Mouse (Mus musculus) 416B (cell line): ENCODE results near the gene Sorbs1.

ENCODE experiments used
- DNase-seq: peaks from one replicate; pipeline ENCODE4 v3.0.0; 2011; ENCODE audit warnings: low read depth

The Sorbs1 gene

DNA sequence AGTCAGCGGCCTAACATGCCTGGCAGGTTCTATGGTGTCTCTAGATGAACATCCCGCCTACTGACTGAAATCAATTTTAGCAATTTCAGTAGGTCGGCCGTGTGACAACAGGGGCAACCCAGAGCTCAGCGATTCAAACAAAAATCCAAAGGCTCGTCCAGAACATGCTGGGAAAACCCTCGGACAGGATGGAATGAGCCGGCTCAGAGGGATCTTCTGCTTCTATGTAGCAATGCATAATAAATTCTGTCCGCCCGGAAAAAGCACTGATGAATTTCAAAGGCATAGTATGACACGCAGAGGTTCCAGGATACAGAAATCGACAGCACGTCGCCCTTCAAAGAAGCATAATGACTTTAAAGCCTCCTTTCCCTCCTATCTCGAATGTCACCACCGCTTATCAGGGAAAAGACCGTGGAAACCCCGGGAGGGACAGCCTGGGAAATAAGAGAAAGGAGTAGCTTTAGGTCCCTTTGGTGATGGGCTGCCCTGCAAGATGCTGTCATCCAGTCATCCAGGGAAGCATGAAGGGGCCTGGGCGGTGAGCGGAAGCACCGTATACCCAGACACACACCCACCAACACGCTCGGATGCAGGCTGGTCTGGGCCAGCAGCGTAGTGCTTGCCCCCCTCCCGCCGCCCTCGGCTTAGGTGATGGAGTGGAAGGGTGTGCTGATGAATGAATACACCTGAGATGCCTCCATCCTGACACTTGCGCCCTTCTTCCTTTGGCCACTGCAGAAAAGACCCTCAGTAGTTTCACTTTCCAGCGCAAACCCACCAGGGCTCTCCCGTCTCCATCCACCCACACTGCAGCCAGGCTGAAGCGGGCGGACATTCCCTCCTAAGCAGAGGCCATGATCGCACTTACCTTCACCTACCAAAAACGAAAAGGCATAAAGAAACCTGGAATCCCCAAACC is 818 bp downstream of the Sorbs1 start:
- peak; percentile 21 for DNase-seq

DNA sequence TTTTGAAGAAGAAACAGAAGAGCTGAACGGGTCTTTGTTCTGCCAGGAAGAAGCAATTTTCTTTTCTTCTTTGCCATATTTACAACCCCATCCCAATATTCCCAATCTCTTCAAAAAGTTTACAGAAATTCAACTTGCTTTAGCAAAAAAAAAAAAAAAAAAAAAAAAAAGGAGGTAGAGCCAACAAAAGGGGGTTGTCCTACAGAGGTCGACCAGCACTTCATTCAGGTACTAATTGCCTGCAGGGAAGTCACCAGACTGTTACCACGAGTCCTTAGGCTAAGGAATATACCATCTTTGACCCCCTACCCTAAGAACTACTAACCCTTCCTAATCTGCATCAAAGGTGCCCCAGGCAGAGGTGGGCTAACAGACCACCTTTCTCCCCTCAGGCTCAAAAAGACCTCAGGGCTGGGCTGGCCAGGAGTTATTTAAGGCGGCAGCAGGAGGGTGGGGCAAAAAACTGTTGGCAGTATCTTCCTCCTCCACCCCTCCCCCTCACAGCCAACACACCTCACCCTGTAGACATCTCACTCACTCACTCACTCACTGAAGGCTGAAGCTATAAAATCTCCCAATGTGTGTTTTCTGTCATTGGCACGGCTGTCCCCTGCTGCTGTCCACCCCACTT is 1.8 kb downstream of the Sorbs1 start:
- DNase-seq = no peak

DNA sequence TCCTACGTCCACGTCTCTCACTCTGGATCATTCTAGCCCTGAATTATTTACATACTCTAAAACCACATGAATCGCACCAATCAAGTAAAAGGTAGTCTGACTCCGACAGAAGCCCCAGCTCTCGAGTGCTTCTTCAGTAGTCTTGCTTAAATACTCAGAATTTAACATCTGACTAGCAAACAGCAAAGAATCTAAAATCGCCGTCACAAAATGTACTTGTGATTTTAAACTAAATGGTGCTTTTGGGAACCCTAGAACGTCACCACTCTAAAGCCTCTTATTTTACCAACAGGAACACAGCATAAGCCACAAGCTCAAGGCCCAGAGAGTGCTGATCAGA is 2.5 kb downstream of the Sorbs1 start:
- no peak for DNase-seq

DNA sequence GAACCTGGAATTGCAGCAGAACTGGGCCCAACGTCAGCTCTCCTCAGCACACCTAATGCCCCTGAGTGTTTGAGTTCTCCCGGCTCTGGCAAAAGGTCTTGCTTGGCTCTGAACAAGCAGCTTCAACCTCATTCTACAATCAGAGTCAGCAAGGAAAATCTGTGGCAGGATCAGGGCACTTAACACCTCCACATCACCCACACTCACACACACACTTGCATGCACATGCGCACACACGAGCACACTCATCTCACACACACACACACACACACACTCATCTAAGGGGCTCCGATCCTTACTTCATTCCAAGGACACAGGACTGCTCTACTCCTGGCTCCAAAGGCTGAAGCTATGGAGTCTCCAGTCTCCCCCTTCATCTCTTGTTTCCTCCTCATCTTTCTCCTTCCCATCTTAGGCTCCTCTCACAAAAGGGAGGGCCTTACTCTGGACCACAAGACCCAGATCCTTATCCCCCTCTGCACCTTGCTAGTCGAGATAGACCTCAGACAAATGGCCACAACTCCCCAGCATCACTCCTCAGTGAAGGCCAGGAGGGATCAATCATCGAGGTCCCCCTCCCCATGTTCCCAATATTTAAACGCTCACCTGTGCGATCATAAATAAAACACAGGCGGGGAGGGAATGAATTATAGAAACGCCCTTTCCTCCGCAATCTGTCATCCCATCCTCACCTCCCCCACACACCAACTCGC is 3.0 kb downstream of the Sorbs1 start:
- no peak for DNase-seq

DNA sequence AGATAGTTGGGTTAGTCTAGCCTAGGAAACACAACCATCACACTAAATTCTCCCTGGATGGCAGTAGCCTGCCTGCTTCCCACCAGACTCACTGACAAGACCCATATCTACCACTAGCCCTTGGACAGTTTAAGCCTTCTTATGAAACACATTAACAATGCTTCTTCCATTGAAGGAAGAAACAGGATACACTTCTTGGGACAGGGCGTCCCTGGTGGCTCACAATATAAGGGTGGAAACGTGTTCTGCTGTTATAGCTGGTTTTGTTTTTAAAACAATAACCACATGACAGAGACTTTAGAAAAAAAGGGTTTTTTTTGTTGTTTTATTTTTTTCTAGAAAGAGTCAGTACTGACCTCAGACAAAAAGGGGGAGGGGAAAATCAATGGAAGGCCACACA is 4.3 kb downstream of the Sorbs1 start:
- no peak for DNase-seq

DNA sequence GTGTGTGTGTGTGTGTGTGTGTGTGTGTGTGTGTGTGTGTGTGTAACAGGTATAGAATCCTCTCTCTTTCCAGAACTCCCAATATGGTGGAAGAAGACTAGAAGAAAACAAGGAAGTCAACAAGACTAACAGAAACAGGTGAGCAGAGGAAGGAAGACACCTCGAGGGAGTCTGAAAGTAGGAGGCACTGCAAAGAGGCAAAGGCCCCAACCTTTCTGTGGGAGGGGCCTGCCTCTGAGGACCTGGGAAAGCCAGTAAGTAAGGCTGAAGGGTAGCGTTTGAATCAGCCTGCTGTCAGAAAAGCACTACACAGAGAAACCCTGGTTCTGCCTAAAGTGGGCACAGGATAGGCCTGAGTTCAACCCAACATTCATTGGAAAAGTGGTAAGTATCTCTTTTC is 4.7 kb downstream of the Sorbs1 start:
- DNase-seq = no peak

DNA sequence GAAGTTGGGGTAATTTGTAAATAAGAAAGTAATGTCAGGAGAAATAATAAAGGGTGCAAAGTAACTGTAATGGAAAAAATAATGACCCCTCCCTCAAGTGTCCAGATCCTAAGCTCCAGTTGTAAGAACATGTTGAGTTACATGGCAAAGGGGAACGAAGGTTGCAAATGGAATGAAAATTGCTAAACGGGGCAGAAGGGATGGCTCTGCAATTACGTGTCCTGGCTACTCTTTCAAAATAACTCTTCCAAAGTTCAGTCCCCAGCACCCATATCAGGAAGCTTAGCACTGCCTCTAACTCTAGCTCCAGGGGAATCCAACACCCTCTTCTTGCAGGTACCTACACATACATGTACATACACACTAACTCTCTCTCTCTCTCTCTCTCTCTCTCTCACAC is 6.6 kb downstream of the Sorbs1 start:
- DNase-seq = no peak

DNA sequence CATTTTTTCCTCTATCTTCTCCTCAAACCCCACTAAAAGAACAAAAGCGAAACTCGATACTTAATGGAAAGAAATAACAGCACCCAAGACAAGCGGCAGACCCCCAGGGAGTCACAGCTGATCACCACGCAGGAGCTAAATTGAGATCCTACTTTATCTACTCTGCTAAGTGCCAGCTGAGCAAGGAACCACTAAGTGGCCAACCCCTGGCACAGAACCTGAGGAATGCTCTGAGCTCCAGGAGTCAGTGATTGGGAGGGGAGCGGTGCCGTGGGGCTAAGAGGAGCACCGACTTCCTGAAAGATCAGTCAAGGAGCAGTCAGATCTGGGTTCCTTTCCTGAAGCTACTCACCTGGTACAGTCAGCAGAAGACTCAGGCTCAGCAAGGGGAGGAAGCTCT is 9.2 kb downstream of the Sorbs1 start:
- no peak for DNase-seq

DNA sequence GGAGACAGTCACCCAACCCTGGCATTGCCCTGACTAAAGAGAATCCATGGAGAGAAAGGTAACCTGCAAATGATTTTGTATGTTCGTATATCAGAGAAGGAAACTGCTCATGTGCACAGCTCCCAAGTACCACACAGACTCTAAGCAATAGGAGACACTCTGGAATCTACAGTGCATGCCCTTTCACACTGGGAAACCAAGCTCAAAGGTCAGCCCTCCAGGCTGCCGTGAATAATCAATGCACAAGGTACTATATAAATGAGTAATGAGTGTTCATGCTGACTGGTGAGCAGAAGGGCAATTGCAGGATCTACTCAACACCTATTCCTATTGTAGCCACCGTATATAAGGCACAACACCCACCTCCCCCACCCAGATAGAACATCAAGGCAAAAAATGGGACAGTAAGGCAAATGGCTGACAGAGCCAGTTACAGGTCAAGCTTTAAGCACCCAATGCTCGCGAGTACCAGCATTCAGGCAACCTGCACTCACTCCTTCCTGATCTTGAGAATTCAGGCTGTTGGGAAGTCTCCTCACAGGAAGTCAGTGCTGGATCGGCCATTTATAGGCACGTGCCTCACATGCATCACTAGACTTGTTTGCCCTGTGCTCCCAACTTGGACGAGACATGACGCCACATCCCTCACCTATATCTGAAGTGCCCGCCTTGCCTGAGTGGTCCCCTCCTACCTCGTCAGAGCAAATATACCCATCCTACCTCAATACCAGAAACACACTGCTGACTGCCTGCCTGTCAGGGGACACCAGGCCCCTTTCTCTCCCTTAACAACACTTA is 13.4 kb downstream of the Sorbs1 start:
- no peak for DNase-seq

DNA sequence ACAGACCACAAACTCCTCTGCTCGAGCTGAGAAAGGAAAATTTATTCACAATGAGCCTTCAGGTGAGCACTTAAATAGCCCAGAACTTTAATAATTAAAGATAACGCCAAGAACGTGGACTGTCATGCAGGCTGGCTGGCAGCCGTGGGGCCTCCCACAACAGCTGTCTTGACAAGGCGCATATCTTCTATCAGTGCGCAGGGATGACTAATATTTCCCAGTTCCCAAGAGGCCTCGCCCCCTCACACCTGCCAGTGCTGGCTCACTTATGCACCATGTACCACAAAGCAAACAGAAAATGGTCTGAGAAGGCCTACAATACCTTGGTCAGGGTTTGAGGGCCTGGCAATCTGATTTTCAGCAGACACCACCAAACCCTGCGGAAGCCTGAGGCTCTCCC is 14.4 kb downstream of the Sorbs1 start:
- DNase-seq = peak; percentile 37

DNA sequence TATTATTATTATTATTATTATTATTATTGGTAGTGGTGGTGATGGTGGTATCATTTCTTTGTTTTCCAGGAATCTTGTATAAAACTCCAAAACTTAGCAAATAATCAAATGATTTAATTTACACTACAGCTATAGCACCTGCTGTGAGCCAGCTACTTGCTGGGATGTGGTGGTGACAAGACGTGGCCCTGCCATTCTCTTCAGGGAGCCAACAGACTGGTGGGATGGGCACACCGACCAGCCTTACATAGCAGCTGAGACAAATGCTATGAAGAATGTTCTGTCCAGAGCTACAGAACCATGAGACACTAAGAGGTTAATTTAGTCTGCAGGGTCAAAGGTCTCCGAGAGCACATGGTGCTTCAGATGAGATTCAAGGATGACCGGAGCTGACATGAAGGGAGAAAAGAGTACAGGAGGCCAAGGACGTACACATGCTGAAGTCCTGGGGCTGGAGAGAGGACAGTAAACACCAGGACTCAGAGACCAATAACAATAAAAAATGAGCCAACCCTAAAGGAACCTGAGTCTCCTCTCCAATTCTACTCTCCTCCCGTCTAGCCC is 15.3 kb downstream of the Sorbs1 start:
- DNase-seq = no peak

DNA sequence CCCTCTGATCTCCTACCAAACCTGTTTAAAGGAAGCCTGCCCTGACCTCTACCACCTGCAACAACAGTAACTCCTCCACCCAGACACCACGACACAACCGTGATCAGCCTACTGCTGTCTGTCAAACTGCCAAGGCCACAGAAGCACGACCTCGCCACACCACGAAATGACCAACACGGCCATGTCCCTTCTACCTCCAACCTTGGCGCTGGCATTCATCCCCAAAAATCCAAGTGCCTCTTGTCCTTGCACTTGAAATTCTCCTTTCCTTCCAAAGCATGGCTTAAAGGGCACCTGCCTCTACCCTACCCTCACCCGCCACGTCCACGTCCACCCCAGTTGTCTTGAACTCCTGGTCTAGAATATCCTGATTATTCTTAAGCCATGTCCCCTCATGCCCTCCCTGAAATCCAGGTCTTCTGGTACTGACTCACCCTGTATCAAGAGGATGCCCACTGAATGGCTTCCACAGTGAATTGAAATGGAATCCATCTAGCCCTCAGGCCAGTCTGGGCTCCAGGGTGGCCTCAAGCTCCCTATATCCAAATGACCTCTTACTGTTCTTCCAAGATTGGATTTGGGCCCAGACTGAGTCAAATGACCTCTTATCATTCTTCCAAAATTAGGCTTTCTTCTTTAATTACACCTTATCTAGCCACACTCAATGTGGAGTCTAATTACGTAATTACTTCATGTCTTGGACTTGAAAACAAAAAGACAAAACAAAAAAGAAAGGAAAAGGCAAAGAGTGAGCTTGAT is 16.9 kb downstream of the Sorbs1 start:
- DNase-seq = no peak

DNA sequence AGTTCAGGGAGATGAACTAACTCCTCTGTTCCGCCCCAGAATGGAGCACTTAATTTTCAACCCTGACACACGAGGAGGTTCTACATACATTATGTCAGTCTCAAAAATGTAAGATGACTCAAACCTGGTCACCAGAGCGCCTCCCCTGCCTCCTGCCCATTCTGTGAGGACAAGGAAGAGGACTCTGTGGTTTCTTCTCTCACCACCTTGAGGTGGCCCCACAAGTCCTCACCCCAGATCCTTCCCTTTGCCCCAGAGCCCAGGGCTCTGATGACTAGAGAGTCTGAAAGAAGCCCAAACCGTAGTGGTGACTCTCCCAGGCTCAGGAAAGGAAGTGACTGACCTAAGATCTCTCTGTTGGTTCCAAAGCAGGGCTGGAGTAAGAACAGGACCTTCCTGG is 17.5 kb downstream of the Sorbs1 start:
- peak; percentile 55 for DNase-seq

DNA sequence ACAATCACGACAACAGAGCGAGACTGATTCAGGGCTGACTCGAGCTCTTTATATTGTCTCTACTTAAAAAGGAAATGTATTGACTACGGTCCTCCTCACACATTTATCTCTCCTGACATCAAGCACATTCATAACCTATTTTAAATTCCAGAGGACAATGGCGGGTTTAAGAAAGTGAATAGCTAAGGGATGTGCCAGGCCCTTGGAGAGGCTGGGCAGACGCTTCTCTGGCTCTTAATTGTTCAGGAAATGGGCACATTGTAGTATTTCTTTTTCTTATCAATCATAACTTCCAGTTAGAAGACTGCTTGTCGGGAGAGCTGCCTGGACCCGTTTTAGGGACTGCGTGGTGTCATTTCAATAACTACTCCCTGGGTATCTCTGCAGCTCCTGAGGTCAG is 20.7 kb downstream of the Sorbs1 start:
- DNase-seq = no peak

DNA sequence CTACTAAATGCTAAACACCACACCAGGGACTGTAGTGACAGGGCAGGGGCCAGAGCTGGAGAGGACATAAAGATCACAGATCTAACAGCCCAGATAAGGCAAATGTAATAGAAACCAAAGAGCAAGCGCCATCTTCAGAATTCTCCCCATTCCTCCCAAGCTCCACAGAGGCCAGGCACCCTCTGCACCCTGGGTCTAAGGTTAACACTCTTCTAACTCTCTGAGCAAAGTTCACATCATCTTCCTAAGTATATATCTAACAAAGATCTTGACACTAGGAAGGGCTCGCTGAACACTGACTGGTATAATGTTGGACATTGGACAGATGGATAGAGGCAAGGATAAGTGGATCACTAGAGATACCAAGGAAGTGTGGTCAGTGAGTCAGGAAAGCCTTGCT is 22.1 kb downstream of the Sorbs1 start:
- DNase-seq = no peak

DNA sequence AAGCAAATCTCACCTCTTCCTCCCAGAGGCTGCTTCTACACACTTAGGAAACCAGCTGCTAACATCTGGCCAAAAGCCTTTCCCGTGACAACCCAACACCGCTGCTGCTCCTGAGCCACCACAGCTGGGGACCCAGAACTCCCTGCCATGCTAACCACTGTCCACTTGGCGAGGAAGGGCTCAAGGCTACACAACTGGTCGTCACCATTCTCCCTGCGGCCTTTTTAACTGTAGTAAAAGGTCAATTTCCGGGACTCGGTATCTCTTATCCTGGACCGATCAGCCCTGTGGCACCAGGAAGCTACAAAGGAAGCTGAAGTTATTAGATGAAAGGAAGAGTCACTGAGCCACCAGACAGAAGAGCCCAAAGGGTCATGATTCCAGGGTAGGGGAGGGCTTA is 22.8 kb downstream of the Sorbs1 start:
- DNase-seq = peak; percentile 47

DNA sequence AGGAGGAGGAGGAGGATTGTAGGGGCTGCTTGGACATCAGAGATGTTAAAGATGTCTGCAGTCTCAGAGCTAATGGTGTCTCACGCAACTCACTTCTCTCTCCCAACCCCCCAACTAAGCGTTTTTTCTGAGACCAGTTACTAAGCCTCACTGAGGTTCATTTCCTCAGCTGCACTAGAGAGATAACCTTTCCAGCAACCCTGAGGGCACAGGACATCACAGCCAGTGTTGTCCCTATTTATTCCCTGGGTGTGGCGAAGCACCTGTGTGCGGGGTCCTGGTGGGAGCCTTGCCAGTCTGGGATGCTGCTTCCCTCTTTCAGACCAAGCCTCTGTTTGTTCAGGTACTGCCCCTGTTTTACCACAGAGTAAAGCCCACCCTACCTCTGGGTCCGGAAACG is 23.9 kb downstream of the Sorbs1 start:
- DNase-seq = no peak

DNA sequence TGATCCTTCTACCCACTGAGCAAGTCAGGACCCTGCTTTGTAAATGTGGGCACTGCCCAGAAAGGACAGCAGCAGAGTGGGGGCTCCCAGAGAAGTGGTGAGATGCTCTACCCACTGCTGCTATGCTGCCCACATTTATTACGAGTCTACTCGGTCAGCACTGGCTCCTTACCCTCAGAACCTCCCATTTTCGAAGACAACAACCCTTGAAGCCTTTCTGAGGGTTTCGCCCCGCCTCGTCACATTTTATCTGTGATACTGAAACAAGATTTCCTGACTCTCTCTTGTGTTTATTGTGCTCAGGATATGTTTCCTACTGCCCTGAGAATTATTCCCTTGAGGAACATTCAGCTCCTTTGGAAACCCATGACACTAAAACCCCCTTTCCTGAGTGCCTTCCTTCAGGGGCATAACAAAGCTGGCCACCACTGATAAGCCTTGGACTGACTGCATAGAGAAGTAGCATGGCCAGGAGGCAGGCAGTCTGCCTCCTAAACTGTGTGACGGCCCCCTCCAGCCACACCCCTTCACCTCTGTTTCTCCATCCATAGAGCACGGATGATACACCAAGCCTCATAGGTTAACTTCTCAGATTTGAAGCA is 24.6 kb downstream of the Sorbs1 start:
- no peak for DNase-seq

DNA sequence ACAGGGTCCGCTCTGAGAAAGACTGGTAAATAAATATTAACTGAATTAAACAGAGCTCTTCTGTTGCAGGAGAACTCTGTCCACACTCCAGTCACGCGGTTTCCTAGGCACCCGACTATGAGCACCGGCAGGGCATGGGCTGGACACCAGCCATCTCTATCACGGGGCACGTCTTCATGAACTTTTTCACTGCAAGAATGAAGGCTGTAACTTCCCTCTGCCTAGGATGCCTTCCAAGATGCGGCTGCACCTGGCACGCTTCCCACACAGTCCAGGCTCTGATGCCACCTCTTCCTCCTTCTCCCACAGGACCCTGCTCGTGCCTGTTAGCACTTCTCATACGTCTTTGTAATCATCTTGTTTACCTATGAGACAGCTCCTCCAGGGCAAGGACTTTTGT is 26.0 kb downstream of the Sorbs1 start:
- no peak for DNase-seq

DNA sequence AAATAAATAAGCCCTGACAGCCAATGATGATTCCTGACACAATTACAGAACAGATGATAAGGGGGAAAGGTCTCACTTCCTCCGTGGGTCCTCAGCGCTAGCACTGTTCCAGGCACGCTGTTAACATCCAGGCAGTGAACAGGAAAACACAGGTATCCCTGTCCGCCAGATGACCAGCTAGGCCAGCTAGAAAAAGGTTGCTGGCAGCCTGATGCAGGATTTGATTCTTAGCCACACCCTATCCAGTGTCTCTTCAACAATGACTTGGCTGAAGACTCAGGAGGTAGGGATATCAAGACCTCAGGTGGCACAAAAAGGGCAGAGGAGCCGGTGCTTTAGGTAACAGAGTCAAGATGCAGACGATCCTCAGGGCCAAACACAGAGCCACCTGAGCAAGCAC is 32.5 kb downstream of the Sorbs1 start:
- DNase-seq = no peak

DNA sequence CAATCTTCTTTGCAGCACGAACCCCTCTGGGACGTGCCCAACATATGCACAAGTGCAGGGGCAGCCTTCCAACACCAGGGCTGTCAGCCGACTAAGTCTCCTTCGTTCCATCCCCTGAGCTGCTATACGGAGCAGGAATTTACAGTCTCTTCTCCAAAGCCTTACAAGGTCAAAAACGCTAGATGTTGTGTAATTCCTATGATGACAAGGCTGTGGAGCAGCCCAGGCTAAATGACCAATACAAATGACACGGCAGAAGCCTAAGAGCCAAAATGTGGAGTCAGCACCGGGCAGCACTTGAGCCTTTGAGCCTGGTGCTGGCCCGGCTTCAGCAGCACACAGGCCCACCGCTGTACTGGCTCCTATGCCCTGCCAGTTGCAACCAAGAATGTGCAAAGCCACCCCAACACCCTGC is 35.4 kb downstream of the Sorbs1 start:
- DNase-seq = peak; percentile 13
